Mouse (Mus musculus) fibroblast of lung, adult 2 months (primary cell): Measurements from ENCODE around the gene Pafah2.

Experiments
- DNase-seq: peaks from one replicate; pipeline ENCODE4 v3.0.0-alpha.2; 2011; ENCODE audit warnings: low read depth

Gene Pafah2

GRCm38 (mm10) chr4:134461252-134461651 is 65.1 kb downstream of the Pafah2 start:
- no peak for DNase-seq

- no peak for DNase-seq
Measured at GRCm38 (mm10) chr4:134465789-134466188, 69.7 kb downstream of the Pafah2 start.

GRCm38 (mm10) chr4:134466381-134467262 is 70.5 kb downstream of the Pafah2 start:
- DNase-seq: no peak

- no peak for DNase-seq
Measured at GRCm38 (mm10) chr4:134467435-134468214, 71.5 kb downstream of the Pafah2 start.

GRCm38 (mm10) chr4:134468215-134468575 is 72.1 kb downstream of the Pafah2 start, which contains the start of gene Stmn1:
Stmn1 (plus strand) TSS chr4:134468320.
- DNase-seq: peak; percentile 73

GRCm38 (mm10) chr4:134468578-134469266 is 72.6 kb downstream of the Pafah2 start:
- peak; percentile 49 for DNase-seq

GRCm38 (mm10) chr4:134469341-134469796 is 73.2 kb downstream of the Pafah2 start:
- no peak for DNase-seq

- no peak for DNase-seq
Measured at GRCm38 (mm10) chr4:134469985-134470384, 73.9 kb downstream of the Pafah2 start.

- no peak for DNase-seq
Measured at GRCm38 (mm10) chr4:134471469-134471868, 75.3 kb downstream of the Pafah2 start.

- no peak for DNase-seq
Measured at GRCm38 (mm10) chr4:134473764-134474163, 77.6 kb downstream of the Pafah2 start.

- no peak for DNase-seq
Measured at GRCm38 (mm10) chr4:134474240-134474639, 78.1 kb downstream of the Pafah2 start.

- DNase-seq: no peak
Measured at GRCm38 (mm10) chr4:134476899-134477298, 80.8 kb downstream of the Pafah2 start.
